Mouse (Mus musculus) layer of hippocampus, adult 2 months (tissue): ENCODE data around the gene Gpr83. TPM values are rescaled to one million over a fixed set of nuclear protein-coding genes. Genes with fewer than 3 reads are reported as not detected.
A peak's percentile ranks its signal among the peaks of the same experiment; 100 is the strongest.

ENCODE experiments used
- DNase-seq, 2 experiments: peaks; one replicate each; pipeline ENCODE4 v3.0.0; 2022; ENCODE audit warnings: low spot score in 2 of 2
- H3K27ac ChIP-seq: fragments of 200-600 bp; 2 replicates; pipeline ENCODE4 v1.8.1; 2022
- H3K4me3 ChIP-seq: fragments of 200-600 bp; 2 replicates; pipeline ENCODE4 v1.8.1; 2022; ENCODE audit warnings: mild to moderate bottlenecking
- CTCF ChIP-seq: fragments of 200-600 bp; conservative IDR thresholded peaks from 2 replicates; pipeline ENCODE4 v1.8.1; 2022; ENCODE audit warnings: antibody characterized with exemption, mild to moderate bottlenecking, moderate library complexity
- total RNA-seq, 2 experiments: library from RNA; stranded (reverse); gene quantifications; 2 replicates each; pipeline ENCODE4 v1.2.3; 2021

The Gpr83 gene
- total RNA-seq, 2 experiments from 2014 or later = 12.7 to 12.9 TPM

- TF ChIP-seq CTCF = no peak
Observed at GRCm38 (mm10) chr9:14902416-14902815, 42.4 kb downstream of the Gpr83 start.

GRCm38 (mm10) chr9:14903006-14903405 is 43.0 kb downstream of the Gpr83 start:
- H3K27ac ChIP-seq = no peak overlapping the region
- TF ChIP-seq CTCF = no peak
- no peak for DNase-seq
- no peak overlapping the region for H3K4me3 ChIP-seq

More at GRCm38 (mm10) chr9:14902416-14902815, 42.4 kb downstream of the Gpr83 start:
- DNase-seq = no peak
- no peak overlapping the region for H3K27ac ChIP-seq
- H3K4me3 ChIP-seq = no peak overlapping the region

GRCm38 (mm10) chr9:14903581-14904378 is 43.8 kb downstream of the Gpr83 start, which contains the start of gene Izumo1r:
TSS of gene Izumo1r (minus strand) at chr9:14903949.
- no peak within 1 kb of the TSS for H3K4me3 ChIP-seq

GRCm38 (mm10) chr9:14904741-14905475 is 44.9 kb downstream of the Gpr83 start:
- TF ChIP-seq CTCF = no peak
- H3K27ac ChIP-seq = no peak overlapping the region
- peak in 1 of 2 experiments; percentile 13 for DNase-seq
- H3K4me3 ChIP-seq = no peak overlapping the region

More at GRCm38 (mm10) chr9:14903581-14904378, 43.8 kb downstream of the Gpr83 start, which contains the start of gene Izumo1r:
- no peak for DNase-seq
- TF ChIP-seq CTCF = no peak
- no peak within 1 kb of the TSS for H3K27ac ChIP-seq

- Histone ChIP-seq H3K27ac (no peak overlapping the region), H3K4me3 (no peak overlapping the region)
- TF ChIP-seq CTCF = no peak
- no peak for DNase-seq
Observed at GRCm38 (mm10) chr9:14905956-14906355, 45.9 kb downstream of the Gpr83 start.

GRCm38 (mm10) chr9:14907816-14908415 is 47.9 kb downstream of the Gpr83 start:
- no peak for DNase-seq

GRCm38 (mm10) chr9:14909981-14910380 is 50.0 kb downstream of the Gpr83 start:
- no peak for DNase-seq
- no peak overlapping the region for H3K27ac ChIP-seq
- no peak overlapping the region for H3K4me3 ChIP-seq
- no peak for TF ChIP-seq CTCF

More at GRCm38 (mm10) chr9:14907816-14908415, 47.9 kb downstream of the Gpr83 start:
- H3K27ac ChIP-seq = 0 out of 2 replicates have a peak overlapping the region, but pooled peaks have one; percentile 36
- TF ChIP-seq CTCF = no peak
- no peak overlapping the region for H3K4me3 ChIP-seq

GRCm38 (mm10) chr9:14912037-14912436 is 52.0 kb downstream of the Gpr83 start:
- DNase-seq = no peak
- no peak for TF ChIP-seq CTCF
- Histone ChIP-seq H3K4me3 (no peak overlapping the region), H3K27ac (no peak overlapping the region)

GRCm38 (mm10) chr9:14917661-14918060 is 57.7 kb downstream of the Gpr83 start:
- TF ChIP-seq CTCF = no peak
- Histone ChIP-seq H3K27ac (no peak overlapping the region), H3K4me3 (no peak overlapping the region)
- DNase-seq = no peak

GRCm38 (mm10) chr9:14918825-14919668 is 59.0 kb downstream of the Gpr83 start:
- no peak for TF ChIP-seq CTCF
- Histone ChIP-seq H3K27ac (no peak overlapping the region), H3K4me3 (no peak overlapping the region)
- no peak for DNase-seq

Other genes with a start within 250 kb of the Gpr83 start
- 10 to 100 TPM; 11.8 to 15.8 TPM for gene Amotl1, start 215.2 kb upstream of the Gpr83 start, total RNA-seq
- not detected for gene Piwil4, start 119.5 kb upstream of the Gpr83 start, total RNA-seq
- under 1 TPM; 0.27 to 0.36 TPM for gene Fut4, start 107.8 kb upstream of the Gpr83 start, total RNA-seq
- 1 to 10 TPM in 1 of 2 experiments, not detected in 1; 1.1 TPM for gene 1700012B09Rik, start 89.2 kb upstream of the Gpr83 start, total RNA-seq
- 10 to 100 TPM in 1 of 2 experiments, 1 to 10 TPM in 1; 9.8 to 15.4 TPM for gene Mre11a, start 75.6 kb upstream of the Gpr83 start, total RNA-seq
- 10 to 100 TPM; 13.6 to 17.0 TPM for gene Ankrd49, start 75.4 kb upstream of the Gpr83 start, total RNA-seq
- not detected for gene Izumo1r, start 43.7 kb downstream of the Gpr83 start, total RNA-seq
- gene Panx1, start 185.3 kb downstream of the Gpr83 start, total RNA-seq = 10 to 100 TPM; 26.2 to 33.3 TPM